Mouse (Mus musculus): ENCODE data around the gene Col6a1. TPM values are rescaled to one million over a fixed set of nuclear protein-coding genes. Genes with fewer than 3 reads are reported as not detected.

The Col6a1 gene
- total RNA-seq, 2 experiments from 2014 or later: 48.6 to 52.8 TPM

- DNase-seq (ENCODE audit: low spot score in 2 of 2): peak in 1 of 2 experiments; percentile 0
These were observed 871 bp downstream of the Col6a1 start for GRCm38 (mm10) chr10:76725097-76725496.

- no peak for DNase-seq (ENCODE audit: low spot score in 2 of 2)
These were observed 1.7 kb downstream of the Col6a1 start for GRCm38 (mm10) chr10:76724231-76724736.

- DNase-seq (ENCODE audit: low spot score in 2 of 2): no peak
These were observed 3.1 kb downstream of the Col6a1 start for GRCm38 (mm10) chr10:76722751-76723450.

- no peak for DNase-seq (ENCODE audit: low spot score in 2 of 2)
These were observed 4.2 kb downstream of the Col6a1 start for GRCm38 (mm10) chr10:76721746-76722145.

GRCm38 (mm10) chr10:76721216-76721615, 4.8 kb downstream of the Col6a1 start:
- DNase-seq (ENCODE audit: low spot score in 2 of 2): no peak

- DNase-seq (ENCODE audit: low spot score in 2 of 2): no peak
These were observed 8.3 kb downstream of the Col6a1 start for GRCm38 (mm10) chr10:76717631-76718030.

- DNase-seq (ENCODE audit: low spot score in 2 of 2): no peak
These were observed 8.9 kb downstream of the Col6a1 start for GRCm38 (mm10) chr10:76717026-76717425.

- no peak for DNase-seq (ENCODE audit: low spot score in 2 of 2)
These were observed 11.7 kb downstream of the Col6a1 start for GRCm38 (mm10) chr10:76714303-76714702.

- DNase-seq (ENCODE audit: low spot score in 2 of 2): no peak
These were observed 13.5 kb downstream of the Col6a1 start for GRCm38 (mm10) chr10:76712500-76712899.

- no peak for DNase-seq (ENCODE audit: low spot score in 2 of 2)
These were observed 14.6 kb downstream of the Col6a1 start for GRCm38 (mm10) chr10:76711331-76711730.

GRCm38 (mm10) chr10:76708465-76708864, 17.5 kb downstream of the Col6a1 start:
- no peak for DNase-seq (ENCODE audit: low spot score in 2 of 2)

- DNase-seq (ENCODE audit: low spot score in 2 of 2): no peak
These were observed 18.4 kb downstream of the Col6a1 start for GRCm38 (mm10) chr10:76707584-76707983.

- no peak for DNase-seq (ENCODE audit: low spot score in 2 of 2)
These were observed 19.0 kb downstream of the Col6a1 start for GRCm38 (mm10) chr10:76707001-76707400.

- DNase-seq (ENCODE audit: low spot score in 2 of 2): no peak
These were observed 21.6 kb downstream of the Col6a1 start for GRCm38 (mm10) chr10:76704358-76704757.

GRCm38 (mm10) chr10:76701446-76701845, 24.5 kb downstream of the Col6a1 start:
- no peak for DNase-seq (ENCODE audit: low spot score in 2 of 2)

- DNase-seq (ENCODE audit: low spot score in 2 of 2): no peak
These were observed 26.2 kb downstream of the Col6a1 start for GRCm38 (mm10) chr10:76699816-76700215.

GRCm38 (mm10) chr10:76695283-76695885, 30.6 kb downstream of the Col6a1 start:
- DNase-seq (ENCODE audit: low spot score in 2 of 2): no peak

GRCm38 (mm10) chr10:76694765-76695164, 31.2 kb downstream of the Col6a1 start:
- DNase-seq (ENCODE audit: low spot score in 2 of 2): no peak

GRCm38 (mm10) chr10:76693446-76693845, 32.5 kb downstream of the Col6a1 start:
- no peak for DNase-seq (ENCODE audit: low spot score in 2 of 2)

GRCm38 (mm10) chr10:76685451-76686017, 40.4 kb downstream of the Col6a1 start:
- DNase-seq (ENCODE audit: low spot score in 2 of 2): no peak

GRCm38 (mm10) chr10:76683977-76684376, 42.0 kb downstream of the Col6a1 start:
- no peak for DNase-seq (ENCODE audit: low spot score in 2 of 2)

- DNase-seq (ENCODE audit: low spot score in 2 of 2): no peak
These were observed 42.5 kb downstream of the Col6a1 start for GRCm38 (mm10) chr10:76683461-76683860.
